Comparison of ENCODE assay signal across 25 mouse cellular contexts in the genomic region with DNA sequence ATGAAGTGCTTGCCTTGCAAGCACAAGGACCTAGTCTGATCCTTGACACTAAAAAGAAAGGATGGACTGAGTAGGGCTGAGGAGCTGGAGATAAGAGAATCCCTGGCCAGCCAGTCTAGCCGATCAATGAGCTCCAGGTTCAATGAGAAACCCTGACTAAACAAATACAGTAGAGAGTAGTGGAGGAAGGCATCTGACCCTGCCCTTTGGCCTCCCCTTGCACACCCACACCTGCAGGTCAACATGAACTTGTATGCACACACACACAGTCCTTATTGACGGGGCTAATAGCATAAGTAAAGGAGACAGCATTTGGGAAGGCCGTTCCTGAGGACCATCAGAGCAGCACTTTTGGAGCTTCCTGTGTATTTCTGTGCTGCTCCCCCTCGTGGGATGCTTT.
"Had no signal": no experiment of that assay in that cellular context is flagged by ENCODE, and none has a peak within 500 bp of the region (broad histone marks: within the 10 kb centered on the region; RNA-seq: fewer than 3 reads in every experiment).

No protein-coding gene starts in this region.

- ATAC-seq: forebrain, postnatal 0 days; hindbrain, postnatal 0 days; intestine, embryonic 16.5 days had no signal

- DNase-seq: forebrain, postnatal 0 days; gastrocnemius, adult 2 months; gastrocnemius, postnatal 10 days; gastrocnemius, postnatal 25 days; heart, adult 18-20 months; heart, postnatal 10 days; heart, postnatal 4 days; kidney, adult 11 months; kidney, adult 2 months; kidney, adult 9 months; kidney, postnatal 14 days; kidney, postnatal 36 days; layer of hippocampus, adult 9-11 months; layer of hippocampus, postnatal 36 days; left cerebral cortex, postnatal 4 days had no signal

- H3K4me1 ChIP-seq: heart, embryonic 10.5 days; heart, embryonic 12.5 days; hindbrain, embryonic 10.5 days; hindbrain, embryonic 15.5 days; kidney, embryonic 15.5 days; limb, embryonic 13.5 days had no signal

- H3K4me3 ChIP-seq: gastrocnemius, adult 2 months; heart, embryonic 10.5 days; heart, embryonic 12.5 days; hindbrain, embryonic 10.5 days; hindbrain, embryonic 13.5 days; hindbrain, embryonic 15.5 days; kidney, embryonic 15.5 days; limb, embryonic 13.5 days had no signal

- H3K9me3 ChIP-seq: heart, embryonic 10.5 days; heart, embryonic 12.5 days; hindbrain, embryonic 10.5 days; hindbrain, embryonic 13.5 days; hindbrain, embryonic 15.5 days; kidney, embryonic 15.5 days; limb, embryonic 13.5 days had no signal

- H3K9ac ChIP-seq: forebrain, postnatal 0 days; heart, embryonic 12.5 days; hindbrain, embryonic 13.5 days; hindbrain, embryonic 15.5 days; kidney, embryonic 15.5 days; limb, embryonic 13.5 days had no signal

- H3K4me2 ChIP-seq: heart, embryonic 12.5 days; hindbrain, embryonic 13.5 days; hindbrain, embryonic 15.5 days; kidney, embryonic 15.5 days; limb, embryonic 13.5 days had no signal

- H3K27ac ChIP-seq: gastrocnemius, adult 2 months; heart, embryonic 10.5 days; hindbrain, embryonic 10.5 days; hindbrain, embryonic 13.5 days; hindbrain, embryonic 15.5 days; hindbrain, postnatal 0 days; kidney, embryonic 15.5 days; kidney, postnatal 0 days; limb, embryonic 13.5 days had no signal

- H3K36me3 ChIP-seq: heart, embryonic 10.5 days; heart, embryonic 12.5 days; hindbrain, embryonic 10.5 days; hindbrain, embryonic 13.5 days; hindbrain, embryonic 15.5 days; kidney, embryonic 15.5 days; limb, embryonic 13.5 days had no signal

- H3K27me3 ChIP-seq: heart, embryonic 12.5 days; hindbrain, embryonic 13.5 days; hindbrain, embryonic 15.5 days; kidney, embryonic 15.5 days; limb, embryonic 13.5 days had no signal
